Mouse (Mus musculus): Measurements from ENCODE around the gene Uri1.

Uri1 gene

GRCm38 (mm10) chr7:38023451-38023850, at the start of gene Uri1:
Gene Uri1, minus strand, starts transcription at chr7:38023551.
- no peak for DNase-seq (ENCODE audit: low read depth)

DNA sequence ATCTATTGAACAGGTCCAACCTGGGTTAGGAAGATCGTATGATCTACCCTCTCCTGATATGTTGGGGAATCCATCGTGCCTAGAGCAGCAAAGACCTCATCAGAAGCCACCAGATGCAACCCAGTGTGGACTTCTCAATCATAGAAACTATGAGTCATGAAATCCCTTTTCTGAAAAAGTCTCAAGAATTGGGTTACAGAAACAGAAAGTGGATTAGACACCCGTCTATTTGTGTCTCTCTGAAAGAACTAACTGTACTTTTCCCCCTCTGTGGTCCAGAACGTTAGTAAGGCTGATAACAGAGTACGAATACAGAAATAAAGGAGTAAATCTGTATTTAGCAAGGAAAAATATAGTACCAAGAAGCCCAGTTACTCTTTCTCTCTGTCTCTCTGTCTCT, 47.7 kb upstream of the Uri1 start:
- DNase-seq (ENCODE audit: low read depth) = no peak

GRCm38 (mm10) chr7:38070663-38071062, 47.3 kb upstream of the Uri1 start:
- DNase-seq (ENCODE audit: low read depth) = no peak

- DNase-seq (ENCODE audit: low read depth) = no peak
Measured at GRCm38 (mm10) chr7:38064431-38064830, 41.1 kb upstream of the Uri1 start.

GRCm38 (mm10) chr7:38061060-38061970, 38.0 kb upstream of the Uri1 start:
- DNase-seq (ENCODE audit: low read depth) = peak; percentile 73

DNA sequence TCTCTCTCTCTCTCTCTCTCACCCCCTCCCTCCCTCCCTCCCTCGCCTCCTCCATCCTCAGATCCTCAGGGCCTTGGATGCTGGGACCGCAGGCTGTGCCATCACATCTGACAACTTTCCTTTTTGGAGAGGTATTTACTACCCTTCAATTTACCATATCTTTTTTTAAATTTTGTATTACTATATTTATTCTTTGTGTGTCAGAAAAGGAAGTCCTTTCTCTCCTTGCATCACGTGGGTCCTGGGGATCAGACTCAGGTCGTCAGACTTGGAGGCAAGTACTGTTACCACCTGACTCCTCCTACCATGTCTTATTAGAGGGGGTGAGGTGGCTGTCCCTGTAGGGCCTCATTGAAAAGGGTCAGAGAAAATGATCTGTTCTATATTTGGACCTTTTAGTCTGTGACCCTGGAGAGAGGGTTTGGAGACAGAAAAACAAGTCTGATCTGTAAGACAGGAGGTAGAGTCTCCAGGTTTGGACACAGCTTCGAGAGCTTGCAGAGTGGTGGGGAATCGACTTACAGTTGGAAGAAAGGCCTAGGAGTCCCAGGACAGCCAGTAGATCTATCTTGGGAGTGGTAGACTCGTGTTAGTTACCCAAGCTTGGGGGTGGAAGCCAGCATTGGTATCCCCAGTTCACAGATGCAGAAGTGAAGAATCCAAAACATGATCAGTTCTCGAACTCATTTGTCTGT, 36.4 kb upstream of the Uri1 start:
- DNase-seq (ENCODE audit: low read depth) = no peak

- no peak for DNase-seq (ENCODE audit: low read depth)
Measured at GRCm38 (mm10) chr7:38059096-38059495, 35.7 kb upstream of the Uri1 start.

DNA sequence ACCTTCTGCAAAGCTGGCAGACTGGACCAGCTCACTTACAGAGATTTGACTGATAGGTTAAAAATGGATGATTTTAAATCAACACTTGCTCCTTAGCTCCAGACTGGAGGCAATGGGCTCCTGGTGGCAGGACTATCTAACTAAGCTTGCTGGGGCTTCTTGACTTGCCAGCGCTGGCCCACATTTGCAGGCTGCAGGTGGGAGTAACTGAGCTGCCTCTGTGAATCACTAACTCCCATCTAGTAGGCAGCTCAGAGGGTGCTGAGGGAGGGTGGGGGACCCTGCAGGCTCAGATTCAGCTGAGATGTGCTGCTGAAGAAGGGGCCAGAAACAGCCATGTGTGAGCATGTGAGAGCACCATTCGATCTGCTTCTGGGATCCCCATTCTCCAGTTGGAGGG, 32.6 kb upstream of the Uri1 start:
- no peak for DNase-seq (ENCODE audit: low read depth)

GRCm38 (mm10) chr7:38054246-38054645, 30.9 kb upstream of the Uri1 start:
- DNase-seq (ENCODE audit: low read depth) = no peak

DNA sequence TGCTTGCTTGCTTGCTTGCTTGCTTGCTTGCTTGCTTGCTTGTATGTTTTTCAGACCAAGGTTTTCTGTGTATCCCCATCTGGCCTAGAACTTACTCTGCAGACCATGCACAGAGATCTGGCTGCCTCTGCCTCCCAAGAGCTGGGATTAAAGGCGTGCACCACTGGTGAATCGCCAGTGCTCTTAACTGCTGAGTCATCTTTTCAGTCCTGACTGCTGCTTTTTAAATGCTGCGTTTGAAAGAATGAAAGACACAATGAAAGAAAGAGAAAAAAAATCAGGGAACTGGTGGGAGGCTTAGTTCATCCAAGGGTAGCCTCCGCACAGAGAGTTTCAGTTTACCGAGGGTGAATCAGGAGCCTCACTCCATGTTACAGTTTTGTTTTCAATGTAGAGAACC, 23.9 kb upstream of the Uri1 start:
- no peak for DNase-seq (ENCODE audit: low read depth)

- DNase-seq (ENCODE audit: low read depth) = no peak
Measured at GRCm38 (mm10) chr7:38041244-38041643, 17.9 kb upstream of the Uri1 start.

GRCm38 (mm10) chr7:38037586-38037985, 14.2 kb upstream of the Uri1 start:
- DNase-seq (ENCODE audit: low read depth) = no peak

- DNase-seq (ENCODE audit: low read depth) = no peak
Measured at GRCm38 (mm10) chr7:38031183-38031582, 7.8 kb upstream of the Uri1 start.

DNA sequence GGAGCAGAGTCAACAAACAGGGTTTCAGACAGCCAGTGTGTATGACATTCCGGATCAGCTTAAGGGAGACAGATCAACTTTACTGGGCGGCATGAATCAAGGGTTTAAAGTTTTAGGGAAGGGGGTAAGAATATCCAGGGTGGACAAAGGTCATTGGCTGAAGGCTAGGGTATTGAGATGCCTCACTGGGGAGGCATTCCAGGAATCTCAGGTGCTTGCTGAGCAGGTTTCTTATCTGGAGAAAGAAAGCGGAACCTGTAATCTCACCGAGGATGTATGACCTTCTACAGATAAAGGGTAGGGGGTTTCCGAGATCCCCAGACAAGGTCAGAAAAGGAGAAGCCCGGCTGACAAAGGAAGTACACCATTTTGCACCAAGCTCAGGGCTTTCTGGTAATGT, 7.3 kb upstream of the Uri1 start:
- no peak for DNase-seq (ENCODE audit: low read depth)

DNA sequence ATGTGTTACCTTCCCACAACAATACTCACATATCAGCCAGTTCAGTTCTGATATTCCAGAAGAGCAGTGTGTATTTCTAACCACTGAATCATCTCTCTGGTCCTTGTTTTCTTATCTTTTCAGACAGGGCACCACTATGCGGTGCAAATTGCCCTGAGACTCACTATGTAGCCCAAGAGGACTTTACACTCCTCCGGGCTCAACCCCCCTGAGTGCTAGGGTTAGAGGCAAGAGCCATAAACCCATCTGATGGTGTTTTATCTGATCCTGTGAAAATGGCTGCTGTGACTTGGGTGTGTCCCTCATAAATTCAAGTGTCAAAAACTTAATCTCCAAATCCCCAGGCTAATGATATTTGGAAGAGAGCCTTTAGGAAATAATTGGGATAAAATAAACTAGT, 6.6 kb upstream of the Uri1 start:
- DNase-seq (ENCODE audit: low read depth) = no peak

DNA sequence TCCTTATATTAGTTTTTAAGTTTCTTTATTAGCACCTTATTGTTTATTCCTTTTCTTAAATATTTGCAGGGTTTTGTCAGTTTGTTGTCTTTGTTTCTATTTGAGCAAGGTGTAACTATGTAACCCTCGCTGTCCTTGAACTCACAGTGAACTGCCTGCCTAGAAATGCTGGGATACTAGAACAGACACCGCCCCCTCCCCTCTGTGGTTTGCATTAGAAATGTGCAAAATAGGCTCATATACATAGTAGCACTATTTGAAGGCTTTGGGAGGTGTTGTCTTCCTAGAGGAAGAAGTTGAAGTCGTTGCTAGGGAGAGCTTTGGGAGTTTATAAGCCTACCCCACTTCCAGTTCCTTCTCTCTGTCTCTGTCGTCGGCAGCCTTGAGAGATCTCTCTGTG, 5.7 kb upstream of the Uri1 start:
- DNase-seq (ENCODE audit: low read depth) = no peak

DNA sequence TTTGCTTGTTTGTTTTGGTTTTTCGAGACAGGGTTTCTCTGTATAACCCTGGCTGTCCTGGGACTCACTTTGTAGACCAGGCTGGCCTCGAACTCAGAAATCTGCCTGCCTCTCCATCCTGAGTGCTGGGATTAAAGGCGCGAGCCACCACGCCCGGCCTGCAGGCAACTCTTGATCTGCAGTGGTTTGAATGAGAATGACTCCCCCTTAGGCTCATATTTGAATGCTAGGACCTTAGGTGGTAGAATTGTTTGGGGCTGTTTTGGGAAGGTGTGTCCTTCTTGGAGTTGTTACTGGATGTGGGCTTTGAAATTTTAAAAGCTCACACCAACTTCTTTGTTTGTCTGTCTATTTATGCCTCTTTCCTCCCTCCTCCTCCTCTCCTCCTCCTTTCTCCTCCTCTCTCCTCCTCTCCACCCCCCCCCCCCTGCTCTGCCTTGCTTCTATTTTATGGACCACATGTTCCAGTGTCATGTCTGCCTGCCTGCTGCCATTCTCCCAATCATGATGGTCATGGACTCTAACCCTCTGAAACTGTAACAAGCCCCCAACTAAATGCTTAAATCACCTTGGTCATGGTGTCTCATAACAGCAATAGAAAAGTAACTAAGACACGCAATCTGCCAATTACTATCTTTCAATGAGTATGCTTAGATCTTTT, 4.7 kb upstream of the Uri1 start:
- DNase-seq (ENCODE audit: low read depth) = no peak

DNA sequence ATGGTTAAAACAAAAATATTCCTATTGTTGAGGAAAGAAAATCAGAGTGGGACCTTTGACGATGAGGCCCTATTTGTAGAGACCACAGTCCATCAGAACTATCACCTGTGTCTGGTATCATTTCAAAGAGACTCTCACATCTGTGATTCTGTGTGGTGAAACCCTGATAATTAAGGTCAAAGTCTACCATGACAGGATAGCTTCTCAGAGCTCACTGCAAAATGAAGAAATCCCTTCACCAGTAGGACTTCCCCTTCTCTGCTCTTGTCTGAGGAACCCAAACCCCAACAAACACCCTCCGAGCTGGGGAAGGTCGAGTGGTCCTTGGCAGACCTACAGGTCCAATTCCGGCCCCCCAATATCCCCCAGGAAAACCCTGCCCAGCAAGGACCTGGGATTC, 1.5 kb upstream of the Uri1 start:
- no peak for DNase-seq (ENCODE audit: low read depth)

DNA sequence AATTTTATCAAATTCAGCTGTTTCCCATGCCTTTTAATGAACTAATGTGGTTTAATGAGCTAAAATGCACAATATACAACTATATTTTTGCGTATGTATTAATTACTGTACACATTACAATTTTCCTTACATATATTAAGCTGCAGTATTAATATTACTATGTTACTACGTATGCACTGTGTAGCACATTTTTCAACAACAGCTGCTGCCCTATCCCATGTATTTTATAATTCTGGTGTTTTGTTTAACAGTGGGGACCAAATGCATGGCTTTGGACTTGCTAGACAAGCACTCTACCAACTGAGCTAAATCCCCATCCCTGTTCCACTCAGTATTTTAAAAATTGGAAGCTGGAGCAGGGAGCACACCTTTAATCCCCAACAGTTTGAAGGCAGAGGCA, 3.6 kb downstream of the Uri1 start:
- DNase-seq (ENCODE audit: low read depth) = no peak

DNA sequence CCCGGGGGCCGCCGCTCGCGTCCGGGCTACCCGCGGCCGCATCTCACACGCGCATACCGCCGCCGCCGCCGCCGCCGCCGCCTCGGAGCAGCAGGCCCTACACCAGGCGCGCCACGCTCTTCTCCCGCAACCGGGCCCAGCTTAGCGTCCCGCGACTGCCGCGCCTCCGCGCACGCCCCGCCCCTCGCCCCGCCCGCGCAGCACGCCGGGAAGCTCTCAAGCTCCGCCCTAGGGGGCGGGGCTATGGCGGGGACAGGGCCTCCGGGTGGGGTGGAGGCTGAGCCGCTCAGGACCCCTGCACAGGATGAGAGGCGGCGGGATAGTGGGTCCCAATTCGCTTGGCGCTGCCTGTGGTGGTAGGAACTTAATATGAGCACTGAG, 4.0 kb downstream of the Uri1 start:
- DNase-seq (ENCODE audit: low read depth) = peak; percentile 80

- peak; percentile 50 for DNase-seq (ENCODE audit: low read depth)
Measured at GRCm38 (mm10) chr7:38018416-38019368, 4.7 kb downstream of the Uri1 start.

GRCm38 (mm10) chr7:38015356-38015755, 8.0 kb downstream of the Uri1 start:
- DNase-seq (ENCODE audit: low read depth) = no peak

All from c-Kit-positive CD71-positive TER-119-negative erythroid progenitor cells, embryonic 14.5 days (primary cell).